Mouse (Mus musculus): ENCODE measurements around the gene Stc2. TPM values are rescaled to one million over a fixed set of nuclear protein-coding genes. Genes with fewer than 3 reads are reported as not detected.

Gene Stc2
- polyA plus RNA-seq, 1 experiment from 2014 or later = 0.65 TPM

DNA sequence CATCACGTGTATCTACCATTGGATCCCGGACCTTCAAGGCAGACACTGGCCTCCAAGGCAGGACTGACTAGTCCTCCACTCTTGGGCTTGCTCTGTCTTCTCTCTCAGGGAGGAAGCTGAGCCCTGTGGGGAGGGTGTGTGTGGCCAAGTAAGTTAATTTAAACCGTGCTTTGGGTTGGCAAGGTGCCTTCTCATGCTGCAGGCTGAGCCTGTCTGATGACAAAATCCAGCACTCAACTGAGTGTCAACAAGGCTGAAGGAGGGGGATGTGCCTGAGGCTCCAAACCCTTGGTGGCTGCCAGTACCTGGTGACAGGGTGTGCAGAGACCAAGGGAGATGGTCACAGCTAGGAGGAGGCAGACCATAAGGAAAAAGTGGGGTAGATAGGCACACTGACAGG is 7.5 kb downstream of the Stc2 start:
- Histone ChIP-seq H3K9ac (no peak overlapping the region), H3K4me3 (no peak overlapping the region), H3K4me1 (replicated peaks) (no peaks in the 10 kb centered on the region), H3K4me2 (no peak overlapping the region), H3K27me3 (peaks cover 7% of the 10 kb centered on the region), H3K36me3 (no peaks in the 10 kb centered on the region), H3K27ac (no peak overlapping the region), H3K9me3 (no peaks in the 10 kb centered on the region)
- 81% methylated on average over 3 of the region's 3 CpGs for WGBS
- ATAC-seq (ENCODE audit: low FRiP score) = no peak

DNA sequence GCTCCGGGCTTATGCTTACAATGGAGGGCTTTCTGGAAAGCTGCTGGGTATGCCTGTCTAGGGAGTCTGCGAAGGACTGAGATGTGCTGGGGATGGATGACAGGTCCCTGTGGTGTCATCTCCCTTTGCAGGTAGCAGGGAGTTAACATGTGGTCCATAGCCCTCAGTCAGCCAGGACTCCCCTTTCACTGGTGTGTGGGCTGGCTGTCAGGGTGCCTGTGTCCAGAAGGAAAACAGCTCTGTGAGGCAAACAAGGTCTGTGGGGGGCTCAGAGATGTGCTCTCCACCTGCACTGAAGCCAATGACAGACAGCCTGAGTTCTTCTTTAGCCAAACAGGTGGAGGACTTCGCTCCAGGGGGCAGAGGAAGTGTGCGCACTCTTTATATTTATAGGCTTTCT is 8.8 kb downstream of the Stc2 start:
- H3K27ac ChIP-seq = no peak overlapping the region
- H3K36me3 ChIP-seq = no peaks in the 10 kb centered on the region
- H3K4me1 ChIP-seq (replicated peaks) = no peaks in the 10 kb centered on the region
- no peak for ATAC-seq (ENCODE audit: low FRiP score)
- 94% methylated on average over 4 of the region's 4 CpGs for WGBS
- H3K9ac ChIP-seq = no peak overlapping the region
- H3K9me3 ChIP-seq = no peaks in the 10 kb centered on the region
- H3K4me2 ChIP-seq = no peak overlapping the region
- H3K4me3 ChIP-seq = no peak overlapping the region
- no peaks in the 10 kb centered on the region for H3K27me3 ChIP-seq

DNA sequence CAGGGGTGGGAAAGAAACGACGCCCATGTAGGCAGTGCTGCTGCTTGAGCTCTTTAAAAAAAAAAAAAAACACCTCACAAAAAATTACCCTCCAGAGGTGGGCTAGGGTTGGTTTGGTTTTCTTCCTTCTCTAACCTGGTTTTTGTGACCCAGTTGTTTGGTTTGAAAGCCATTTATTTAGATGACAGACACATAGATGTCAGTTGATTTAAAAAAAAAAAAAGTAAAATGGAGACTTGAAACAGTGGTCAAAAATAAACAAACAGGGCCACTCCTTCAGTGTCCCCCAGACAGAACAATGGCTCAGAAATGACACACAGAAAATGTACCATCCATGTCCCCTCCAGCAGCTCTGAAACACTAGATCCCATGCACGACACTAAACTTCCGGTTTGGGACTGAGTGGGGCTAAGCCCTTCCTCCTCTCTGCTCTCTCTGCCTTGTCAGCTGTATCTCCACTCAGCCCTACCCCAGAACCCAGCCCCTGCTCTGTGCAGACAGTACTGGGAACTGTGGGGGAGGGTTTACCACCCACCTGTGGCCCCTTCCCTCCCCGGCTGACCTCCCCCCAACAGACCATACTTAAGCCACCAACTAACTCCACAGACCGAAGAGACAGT is 10.5 kb downstream of the Stc2 start:
- Histone ChIP-seq H3K36me3 (no peaks in the 10 kb centered on the region), H3K27me3 (no peaks in the 10 kb centered on the region), H3K27ac (no peak overlapping the region), H3K4me2 (no peak overlapping the region), H3K4me1 (replicated peaks) (no peaks in the 10 kb centered on the region), H3K9me3 (no peaks in the 10 kb centered on the region), H3K9ac (no peak overlapping the region), H3K4me3 (no peak overlapping the region)
- WGBS = 85% methylated on average over 6 of the region's 6 CpGs
- ATAC-seq (ENCODE audit: low FRiP score) = no peak

DNA sequence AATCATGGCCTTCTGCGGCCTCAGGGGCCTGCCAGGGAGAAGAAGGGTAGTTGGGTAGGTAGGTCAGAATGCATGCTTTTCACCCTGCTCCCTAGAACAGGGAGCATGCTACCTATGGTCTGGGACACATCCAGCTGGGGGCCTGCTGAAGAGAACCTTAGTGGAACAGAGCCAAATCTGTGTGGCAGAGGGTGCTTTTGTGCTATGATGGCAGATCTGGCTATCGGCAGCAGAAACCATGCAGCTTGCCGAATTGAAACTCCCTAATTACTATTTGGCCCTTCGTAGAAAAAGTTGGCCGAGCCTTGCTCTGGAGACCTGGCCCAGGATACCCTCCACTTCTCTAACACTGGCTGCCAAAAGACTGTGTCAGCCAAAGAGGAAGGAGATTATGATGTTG is 11.4 kb downstream of the Stc2 start:
- Histone ChIP-seq H3K4me3 (no peak overlapping the region), H3K9ac (no peak overlapping the region), H3K9me3 (no peaks in the 10 kb centered on the region), H3K4me1 (replicated peaks) (no peaks in the 10 kb centered on the region), H3K4me2 (no peak overlapping the region), H3K27ac (no peak overlapping the region), H3K27me3 (no peaks in the 10 kb centered on the region), H3K36me3 (no peaks in the 10 kb centered on the region)
- ATAC-seq (ENCODE audit: low FRiP score) = no peak
- 88% methylated on average over 5 of the region's 5 CpGs for WGBS

DNA sequence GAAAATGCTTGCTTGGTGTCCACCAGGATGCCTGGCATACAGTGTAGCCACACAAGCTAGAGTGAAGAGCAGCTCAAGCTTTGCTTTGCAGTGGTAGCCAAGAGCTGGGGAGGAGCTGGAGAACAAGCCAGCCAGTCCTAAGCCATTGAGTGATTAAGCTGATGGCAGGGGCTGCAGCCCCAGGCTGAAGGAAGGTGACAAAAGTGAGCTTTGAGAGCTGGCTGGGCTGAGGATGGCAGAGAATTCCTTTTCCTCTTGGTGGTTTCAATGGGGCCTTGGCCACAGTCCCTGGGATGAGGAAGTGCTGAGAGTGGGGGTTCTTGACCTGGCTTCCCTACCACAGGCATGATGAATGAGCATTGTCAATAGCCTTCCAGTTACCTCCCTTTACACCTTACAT is 13.0 kb downstream of the Stc2 start:
- H3K4me1 ChIP-seq (replicated peaks) = no peaks in the 10 kb centered on the region
- no peaks in the 10 kb centered on the region for H3K36me3 ChIP-seq
- ATAC-seq (ENCODE audit: low FRiP score) = no peak
- no peak overlapping the region for H3K4me3 ChIP-seq
- no peak overlapping the region for H3K27ac ChIP-seq
- no peaks in the 10 kb centered on the region for H3K9me3 ChIP-seq
- no peak overlapping the region for H3K4me2 ChIP-seq
- H3K9ac ChIP-seq = no peak overlapping the region
- H3K27me3 ChIP-seq = no peaks in the 10 kb centered on the region

DNA sequence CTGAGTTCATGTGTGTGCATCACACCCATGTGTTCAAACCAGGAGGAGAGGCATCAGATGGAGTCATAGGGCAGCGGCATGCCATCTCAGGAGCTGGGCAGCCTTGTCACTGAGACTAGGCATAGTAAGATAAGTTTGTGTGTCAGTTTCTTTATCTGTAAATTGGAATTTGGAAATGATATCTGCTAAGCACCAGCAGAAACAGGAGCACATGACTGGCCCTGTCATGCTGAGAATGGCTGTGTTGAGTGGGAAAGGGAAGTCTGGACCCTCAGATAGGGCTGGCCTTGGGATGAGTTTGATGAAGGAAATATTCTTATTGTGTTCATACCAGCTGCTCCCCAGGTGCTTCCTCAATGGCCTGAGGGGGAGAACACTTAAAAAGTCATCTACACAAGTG is 14.1 kb downstream of the Stc2 start:
- Histone ChIP-seq H3K9me3 (no peaks in the 10 kb centered on the region), H3K27me3 (no peaks in the 10 kb centered on the region), H3K4me2 (no peak overlapping the region), H3K36me3 (no peaks in the 10 kb centered on the region), H3K4me3 (no peak overlapping the region), H3K27ac (no peak overlapping the region), H3K4me1 (replicated peaks) (no peaks in the 10 kb centered on the region), H3K9ac (no peak overlapping the region)
- ATAC-seq (ENCODE audit: low FRiP score) = no peak
- 92% methylated on average over 1 of the region's 1 CpGs for WGBS

DNA sequence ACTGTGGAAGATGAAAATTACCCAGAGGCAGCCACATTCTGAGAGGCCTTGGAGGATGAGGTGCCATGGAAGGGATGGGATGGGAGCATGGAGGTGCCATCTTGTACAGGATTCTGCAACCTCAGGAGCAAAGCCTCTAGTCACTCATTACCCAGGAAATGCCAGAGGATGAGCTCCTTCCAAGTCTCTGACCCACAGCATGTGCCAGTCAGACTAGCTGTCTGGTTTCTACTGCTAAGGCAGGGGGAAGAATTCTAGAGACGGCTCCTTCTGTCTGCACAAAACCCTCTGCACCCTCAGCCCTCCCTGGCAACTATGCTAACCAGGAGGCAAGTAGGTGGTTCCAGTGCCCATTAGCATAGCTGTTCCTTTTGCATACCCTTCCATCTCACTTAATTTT is 15.4 kb downstream of the Stc2 start:
- ATAC-seq (ENCODE audit: low FRiP score) = no peak

More for the DNA sequence above, 15.4 kb downstream of the Stc2 start:
- no peaks in the 10 kb centered on the region for H3K9me3 ChIP-seq
- no peak overlapping the region for H3K4me2 ChIP-seq
- H3K27ac ChIP-seq = no peak overlapping the region
- no peaks in the 10 kb centered on the region for H3K27me3 ChIP-seq
- H3K36me3 ChIP-seq = no peaks in the 10 kb centered on the region
- 69% methylated on average over 1 of the region's 1 CpGs for whole genome bisulfite sequencing
- no peak overlapping the region for H3K9ac ChIP-seq
- H3K4me3 ChIP-seq = no peak overlapping the region
- no peaks in the 10 kb centered on the region for H3K4me1 ChIP-seq (replicated peaks)

Other genes starting within 250 kb of the Stc2 start
- gene Gm17332, start 187.6 kb downstream of the Stc2 start, polyA plus RNA-seq (2015; fragmentation: Nextera tagmentation; extraction: Ambion mirVana) = not detected in 2 replicates